Mouse (Mus musculus) thymus, postnatal 0 days (tissue): ENCODE measurements around the gene Sfxn5. TPM values are rescaled to one million over a fixed set of nuclear protein-coding genes. Genes with fewer than 3 reads are reported as not detected.

Experiments used
- DNase-seq: peaks from one replicate; pipeline ENCODE4 v3.0.0-alpha.2; 2015; ENCODE audit warnings: low spot score
- polyA plus RNA-seq: library from polyadenylated mRNA; unstranded; fragments of >200 nt; fragmentation: Nextera tagmentation; extraction: Ambion mirVana; gene quantifications from 2 replicates; pipeline ENCODE4 v1.2.1, GENCODE M21; 2015

Sfxn5 gene
- polyA plus RNA-seq, 1 experiment from 2014 or later: 4.4 TPM

- no peak for DNase-seq
Observed at GRCm38 (mm10) chr6:85334251-85334650, 1.0 kb upstream of the Sfxn5 start.

GRCm38 (mm10) chr6:85333732-85334131 lies 510 bp upstream of the Sfxn5 start:
- no peak for DNase-seq

- no peak for DNase-seq
Observed at GRCm38 (mm10) chr6:85332351-85332999, 747 bp downstream of the Sfxn5 start.

GRCm38 (mm10) chr6:85331736-85332135 lies 1.5 kb downstream of the Sfxn5 start:
- DNase-seq: no peak

- DNase-seq: no peak
Observed at GRCm38 (mm10) chr6:85331221-85331735, 1.9 kb downstream of the Sfxn5 start.

- no peak for DNase-seq
Observed at GRCm38 (mm10) chr6:85329666-85330185, 3.5 kb downstream of the Sfxn5 start.

GRCm38 (mm10) chr6:85326564-85326963 lies 6.7 kb downstream of the Sfxn5 start:
- no peak for DNase-seq

- no peak for DNase-seq
Observed at GRCm38 (mm10) chr6:85325109-85325508, 8.1 kb downstream of the Sfxn5 start.

- DNase-seq: no peak
Observed at GRCm38 (mm10) chr6:85320445-85320866, 12.8 kb downstream of the Sfxn5 start.

GRCm38 (mm10) chr6:85316211-85316610 lies 17.0 kb downstream of the Sfxn5 start:
- DNase-seq: no peak

- no peak for DNase-seq
Observed at GRCm38 (mm10) chr6:85314064-85314798, 19.0 kb downstream of the Sfxn5 start.

- DNase-seq: no peak
Observed at GRCm38 (mm10) chr6:85307894-85308293, 25.3 kb downstream of the Sfxn5 start.

GRCm38 (mm10) chr6:85306375-85306774 lies 26.8 kb downstream of the Sfxn5 start:
- no peak for DNase-seq

- no peak for DNase-seq
Observed at GRCm38 (mm10) chr6:85305826-85306225, 27.4 kb downstream of the Sfxn5 start.

- DNase-seq: no peak
Observed at GRCm38 (mm10) chr6:85304966-85305365, 28.3 kb downstream of the Sfxn5 start.

GRCm38 (mm10) chr6:85302326-85303055 lies 30.7 kb downstream of the Sfxn5 start:
- no peak for DNase-seq

GRCm38 (mm10) chr6:85295384-85296167 lies 37.6 kb downstream of the Sfxn5 start:
- DNase-seq: no peak

- no peak for DNase-seq
Observed at GRCm38 (mm10) chr6:85294004-85294379, 39.2 kb downstream of the Sfxn5 start.

- no peak for DNase-seq
Observed at GRCm38 (mm10) chr6:85293255-85294003, 39.8 kb downstream of the Sfxn5 start.
